Mouse (Mus musculus) bone marrow, adult 2 months (tissue): Measurements from ENCODE around the gene Hmox2. TPM values are rescaled to one million over a fixed set of nuclear protein-coding genes. Genes with fewer than 3 reads are reported as not detected.

ENCODE experiments used
- H3K27ac ChIP-seq: fragments of 200-500 bp; 2 replicates; pipeline ENCODE4 v1.5.1; 2012; ENCODE audit warnings: low read depth, mild to moderate bottlenecking, control low read depth, inconsistent platforms, low read length; ENCODE audit not compliant: control insufficient read depth, poor library complexity, insufficient read depth
- H3K4me1 ChIP-seq: fragments of 200-500 bp; 2 replicates; pipeline ENCODE4 v1.6.1; 2011; ENCODE audit warnings: low read length; ENCODE audit not compliant: control insufficient read depth, insufficient read depth
- H3K4me3 ChIP-seq: fragments of 200-500 bp; replicated peaks from 2 replicates; pipeline ENCODE3; 2011; ENCODE audit warnings: mild to moderate bottlenecking, low read depth, low read length, control low read depth; ENCODE audit not compliant: control insufficient read depth
- CTCF ChIP-seq: fragments of 200-500 bp; IDR thresholded peaks from 2 replicates; pipeline ENCODE4 v1.5.1; 2011; ENCODE audit warnings: low read length, control low read depth; ENCODE audit not compliant: control insufficient read depth, insufficient read depth
- POLR2A ChIP-seq: fragments of 200-500 bp; IDR thresholded peaks from 2 replicates; pipeline ENCODE4 v1.6.1; 2011; ENCODE audit warnings: low read depth, mild to moderate bottlenecking, control low read depth, low read length, borderline replicate concordance; ENCODE audit not compliant: control insufficient read depth
- WGBS: fragments of 180-500 bp; shearing (Covaris S2); methylation state at CpG from one replicate; pipeline ENCODE4 v1.1.7; 2018; 5-methylcytosine and 5-hydroxymethylcytosine counted together
- polyA plus RNA-seq: library from polyadenylated mRNA; stranded (reverse); fragments of >200 nt; gene quantifications from 2 replicates; pipeline ENCODE4 v1.2.4, GENCODE M21; 2011; ENCODE audit warnings: low replicate concordance; ENCODE audit not compliant: missing spikeins, insufficient read depth, insufficient read length

Hmox2 gene
- polyA plus RNA-seq, 1 experiment, result 31.1 TPM

- TF ChIP-seq CTCF (no peak), POLR2A (no peak)
- Histone ChIP-seq H3K27ac (peak overlapping the region; percentile 62), H3K4me3 (no peak overlapping the region)
These were observed 55.5 kb downstream of the Hmox2 start for GRCm38 (mm10) chr16:4781524-4782196.

GRCm38 (mm10) chr16:4782515-4782914, 56.4 kb downstream of the Hmox2 start:
- Histone ChIP-seq H3K4me3 (no peak overlapping the region), H3K4me1 (no peaks in the 10 kb centered on the region; the same call in 1 of the 2 replicates), H3K27ac (no peak overlapping the region)
- no peak for TF ChIP-seq POLR2A
- TF ChIP-seq CTCF, result no peak

More at GRCm38 (mm10) chr16:4781524-4782196, 55.5 kb downstream of the Hmox2 start:
- no peaks in the 10 kb centered on the region; the same call in 1 of the 2 replicates for H3K4me1 ChIP-seq
- 66% methylated on average over 5 of the region's 5 CpGs for WGBS

- H3K27ac ChIP-seq, result no peak overlapping the region
- H3K4me1 ChIP-seq, result peaks cover 1% of the 10 kb centered on the region
- WGBS, result 79% methylated on average over 4 of the region's 4 CpGs
- TF ChIP-seq POLR2A, result no peak
- no peak for TF ChIP-seq CTCF
- H3K4me3 ChIP-seq, result no peak overlapping the region
These were observed 59.5 kb downstream of the Hmox2 start for GRCm38 (mm10) chr16:4785706-4786105.

GRCm38 (mm10) chr16:4788176-4788575, 62.0 kb downstream of the Hmox2 start:
- Histone ChIP-seq H3K4me1 (peaks cover 1% of the 10 kb centered on the region; the same call in 1 of the 2 replicates), H3K4me3 (no peak overlapping the region), H3K27ac (no peak overlapping the region)
- TF ChIP-seq CTCF, result no peak
- no peak for TF ChIP-seq POLR2A

DNA sequence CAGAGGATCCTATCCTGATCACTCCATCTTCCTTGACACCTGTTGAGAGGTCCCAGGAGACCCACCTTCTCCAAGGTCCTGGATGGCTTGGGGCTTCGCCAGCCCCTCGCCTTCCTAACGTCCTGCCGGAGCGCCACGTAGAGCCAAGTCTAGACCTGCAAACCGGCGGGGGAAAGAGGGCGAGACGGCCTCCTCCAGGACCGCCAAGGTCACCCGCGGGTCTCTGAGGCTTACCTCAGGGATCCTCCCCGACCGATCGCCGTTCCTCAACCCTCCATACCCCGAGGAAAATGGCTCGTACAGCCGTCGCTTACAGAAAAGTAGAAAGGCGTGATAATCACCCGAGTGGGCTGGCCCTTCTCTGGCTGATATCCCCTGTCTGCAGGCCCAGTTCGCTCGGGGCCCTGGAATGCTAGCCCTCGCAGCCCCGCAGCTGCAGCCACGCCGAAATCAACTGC, 63.2 kb downstream of the Hmox2 start:
- peaks cover 1% of the 10 kb centered on the region; the same call in 1 of the 2 replicates for H3K4me1 ChIP-seq
- no peak overlapping the region for H3K27ac ChIP-seq
- WGBS, result 1% methylated on average over 29 of the region's 29 CpGs
- H3K4me3 ChIP-seq, result peak overlapping the region; percentile 90
- no peak for TF ChIP-seq CTCF
- no peak for TF ChIP-seq POLR2A

GRCm38 (mm10) chr16:4789810-4790559, 63.8 kb downstream of the Hmox2 start, which contains the start of gene Cdip1:
Gene Cdip1, minus strand, starts transcription at chr16:4790292.
- WGBS, result under 1% methylated on average over 51 of the region's 51 CpGs
- peak within 1 kb of the TSS; percentile 81 for H3K27ac ChIP-seq
- TF ChIP-seq POLR2A, result no peak; the same call in 1 of the 2 replicates
- no peak for TF ChIP-seq CTCF
- H3K4me1 ChIP-seq, result peaks cover 1% of the 10 kb centered on the region; the same call in 1 of the 2 replicates
- peak within 1 kb of the TSS; percentile 90 for H3K4me3 ChIP-seq

GRCm38 (mm10) chr16:4791332-4791731, 65.2 kb downstream of the Hmox2 start:
- no peak overlapping the region for H3K4me3 ChIP-seq
- 36% methylated on average over 2 of the region's 2 CpGs for WGBS
- H3K4me1 ChIP-seq, result peaks cover 1% of the 10 kb centered on the region; the same call in 1 of the 2 replicates
- H3K27ac ChIP-seq, result no peak overlapping the region
- TF ChIP-seq CTCF, result no peak
- no peak for TF ChIP-seq POLR2A

GRCm38 (mm10) chr16:4796631-4797030, 70.5 kb downstream of the Hmox2 start:
- Histone ChIP-seq H3K4me3 (no peak overlapping the region), H3K4me1 (no peaks in the 10 kb centered on the region), H3K27ac (no peak overlapping the region)
- TF ChIP-seq POLR2A, result no peak
- no peak for TF ChIP-seq CTCF
- 85% methylated on average over 4 of the region's 4 CpGs for WGBS

Other genes starting within 250 kb of the Hmox2 start
- 1.2 and 3.0 TPM in 2 replicates for gene Srl, start 184.5 kb upstream of the Hmox2 start, polyA plus RNA-seq
- 5.5 and 10.2 TPM in 2 replicates for gene Tfap4, start 166.5 kb upstream of the Hmox2 start, polyA plus RNA-seq
- gene Glis2, start 131.6 kb upstream of the Hmox2 start, polyA plus RNA-seq, result 1.2 and 4.9 TPM in 2 replicates
- gene Pam16, start 101.4 kb upstream of the Hmox2 start, polyA plus RNA-seq, result 19.7 and 52.5 TPM in 2 replicates
- gene Vasn, start 86.4 kb upstream of the Hmox2 start, polyA plus RNA-seq, result 0.34 and 1.8 TPM in 2 replicates
- 10.6 and 11.7 TPM in 2 replicates for gene Dnaja3, start 86.4 kb upstream of the Hmox2 start, polyA plus RNA-seq
- gene Coro7, start 46.6 kb upstream of the Hmox2 start, polyA plus RNA-seq, result 48.7 and 102 TPM in 2 replicates
- 27.3 and 32.5 TPM in 2 replicates for gene Nmral1, start 7.0 kb upstream of the Hmox2 start, polyA plus RNA-seq
- gene Cdip1, start 63.9 kb downstream of the Hmox2 start, polyA plus RNA-seq, result 10.6 and 17.2 TPM in 2 replicates
- gene 4930562C15Rik, start 109.1 kb downstream of the Hmox2 start, polyA plus RNA-seq, result 1.7 TPM in 1 of 2 replicates, not detected in the other
- gene Ubald1, start 154.0 kb downstream of the Hmox2 start, polyA plus RNA-seq, result 19.4 and 38.1 TPM in 2 replicates
- 12.9 and 22.1 TPM in 2 replicates for gene Mgrn1, start 159.9 kb downstream of the Hmox2 start, polyA plus RNA-seq
- 30.5 and 49.4 TPM in 2 replicates for gene Nudt16l1, start 212.4 kb downstream of the Hmox2 start, polyA plus RNA-seq
- 19.9 and 45.4 TPM in 2 replicates for gene Anks3, start 237.8 kb downstream of the Hmox2 start, polyA plus RNA-seq